In the genomic region with DNA sequence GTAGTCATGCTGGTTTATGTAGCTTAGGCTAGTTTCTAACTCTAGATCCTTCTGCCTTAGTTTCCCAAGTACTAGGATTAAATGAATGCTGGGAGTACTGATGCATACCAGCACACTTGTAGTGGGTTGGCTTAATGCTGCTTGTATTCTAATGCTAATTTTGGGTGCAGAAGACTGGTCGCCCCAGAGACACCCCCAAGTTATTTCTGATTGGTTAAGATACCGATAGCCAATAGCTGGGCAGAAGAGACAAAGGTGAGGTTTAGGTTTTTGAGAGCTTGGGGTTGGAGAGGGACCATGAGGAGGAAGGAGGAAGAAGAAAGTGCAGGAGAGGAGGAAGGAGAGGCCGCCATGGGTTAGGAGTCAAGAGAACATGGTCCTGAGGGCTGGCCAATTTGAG, we compare ENCODE assay signal across 18 mouse cellular contexts.
"Had no signal": no experiment of that assay in that cellular context is flagged by ENCODE, and none has a peak within 500 bp of the region (broad histone marks: within the 10 kb centered on the region; RNA-seq: fewer than 3 reads in every experiment).

No protein-coding gene starts in this region.

- H3K9ac ChIP-seq: lung, embryonic 14.5 days; midbrain, embryonic 13.5 days; midbrain, embryonic 15.5 days; neural tube, embryonic 13.5 days; neural tube, embryonic 15.5 days had no signal

- DNase-seq: lung, adult 18-20 months; lung, embryonic 14.5 days; lung, postnatal 10 days; lung, postnatal 4 days; retina, postnatal 1 day; right cerebral cortex, adult 18-20 months; right cerebral cortex, postnatal 25 days; right cerebral cortex, postnatal 4 days; spleen, adult 18-20 months; thymus, adult 18-20 months; thymus, postnatal 14 days; thymus, postnatal 36 days had no signal

- H3K27me3 ChIP-seq: midbrain, embryonic 13.5 days; midbrain, embryonic 15.5 days; neural tube, embryonic 13.5 days; neural tube, embryonic 15.5 days had no signal

- ATAC-seq: midbrain, embryonic 13.5 days; midbrain, embryonic 15.5 days had no signal

- H3K9me3 ChIP-seq: midbrain, embryonic 10.5 days; midbrain, embryonic 13.5 days; midbrain, embryonic 15.5 days; neural tube, embryonic 13.5 days; neural tube, embryonic 15.5 days had no signal

- H3K4me3 ChIP-seq: midbrain, embryonic 10.5 days; midbrain, embryonic 13.5 days; midbrain, embryonic 15.5 days; myocyte; neural tube, embryonic 13.5 days; neural tube, embryonic 15.5 days had no signal

- H3K4me2 ChIP-seq: lung, embryonic 14.5 days; midbrain, embryonic 13.5 days; midbrain, embryonic 15.5 days; neural tube, embryonic 13.5 days; neural tube, embryonic 15.5 days had no signal

- H3K27ac ChIP-seq: midbrain, embryonic 10.5 days; midbrain, embryonic 13.5 days; midbrain, embryonic 15.5 days; neural tube, embryonic 13.5 days; neural tube, embryonic 15.5 days had no signal
